Mouse (Mus musculus) embryo, embryonic 9.5 days (tissue): ENCODE results near the gene Apold1.

Experiments
- DNase-seq: peaks from one replicate; pipeline ENCODE4 v3.0.0-alpha.2; 2017; ENCODE audit errors: extremely low spot score

Gene Apold1

GRCm38 (mm10) chr6:135029246-135029645, 47.7 kb downstream of the Apold1 start:
- no peak for DNase-seq
